Mouse (Mus musculus) MEL (cell line): ENCODE measurements around the gene Ifrd1. TPM values are rescaled to one million over a fixed set of nuclear protein-coding genes. Genes with fewer than 3 reads are reported as not detected.

Experiments
- ELF1 ChIP-seq: IDR thresholded peaks from 2 replicates; pipeline ENCODE4 v1.6.1; 2014; ENCODE audit warnings: low read depth, mild to moderate bottlenecking, inconsistent platforms, low read length, improper control_type of control experiment, moderate library complexity
- ETS1 ChIP-seq: IDR thresholded peaks from 2 replicates; pipeline ENCODE4 v1.6.1; 2012; ENCODE audit warnings: low read depth, mild to moderate bottlenecking, inconsistent platforms, low read length, improper control_type of control experiment, moderate library complexity
- GATA1 ChIP-seq: IDR thresholded peaks from 2 replicates; pipeline ENCODE4 v1.6.1; 2011; ENCODE audit warnings: low read depth, low read length, improper control_type of control experiment
- MXI1 ChIP-seq: IDR thresholded peaks from 2 replicates; pipeline ENCODE4 v1.6.1; 2011; ENCODE audit warnings: mild to moderate bottlenecking, low read depth, low read length, improper control_type of control experiment
- POLR2AphosphoS5 ChIP-seq: IDR thresholded peaks from 2 replicates; pipeline ENCODE4 v1.6.1; 2012; ENCODE audit warnings: low read depth, borderline replicate concordance, mild to moderate bottlenecking, inconsistent platforms, low read length, moderate library complexity, mixed read lengths
- polyA plus RNA-seq, 2 experiments: library from polyadenylated mRNA; stranded (reverse) in 1 of 2; unstranded in 1 of 2; fragments of >175 nt in 1 of 2; fragments of >200 nt in 1 of 2; gene quantifications; 2 replicates each; pipeline versions ENCODE4 v1.2.1 to v1.2.4; 2012; ENCODE audit warnings: low replicate concordance in 2 of 2, low read depth in 1 of 2; ENCODE audit not compliant: insufficient read length in 2 of 2, insufficient read depth in 1 of 2, missing spikeins in 1 of 2
- total RNA-seq: library from RNA; depleted of rRNA; stranded (reverse); fragments of 300-350 nt; gene quantifications from 2 replicates; pipeline ENCODE4 v1.2.3, GENCODE M21; 2012; rRNA removed

The Ifrd1 gene
- total and polyA plus RNA-seq, 3 experiments, result 161 to 167 TPM; not detected in 1

- TF ChIP-seq GATA1 (peak; percentile 84), ELF1 (no peak), POLR2AphosphoS5 (no peak), ETS1 (peak; percentile 67), MXI1 (0 out of 2 replicates have a peak, but pooled peaks have one; percentile 13)
Observed at GRCm38 (mm10) chr12:40152353-40153069, 95.8 kb downstream of the Ifrd1 start (continued).

Other genes starting within 250 kb of the Ifrd1 start
- 26.9 and 29.8 TPM in 2 replicates for gene Arl4a, start 210.5 kb downstream of the Ifrd1 start, total RNA-seq
- 10 to 100 TPM in 1 of 2 experiments, not detected in 1; 25.6 TPM for gene Arl4a, start 210.5 kb downstream of the Ifrd1 start, polyA plus RNA-seq
- gene Scin, start 114.3 kb downstream of the Ifrd1 start, total RNA-seq, result 0.04 and 0.07 TPM in 2 replicates
- under 1 TPM in 1 of 2 experiments, not detected in 1; 0.03 TPM for gene Scin, start 114.3 kb downstream of the Ifrd1 start, polyA plus RNA-seq
- gene Lsmem1, start 49.0 kb downstream of the Ifrd1 start, total RNA-seq, result not detected in 2 replicates
- gene Lsmem1, start 49.0 kb downstream of the Ifrd1 start, polyA plus RNA-seq, result under 1 TPM in 1 of 2 experiments, not detected in 1; 0.14 TPM
- 1.1 TPM in 2 replicates for gene Zfp277, start 197.4 kb upstream of the Ifrd1 start, total RNA-seq
- gene Zfp277, start 197.4 kb upstream of the Ifrd1 start, polyA plus RNA-seq, result 1 to 10 TPM in 1 of 2 experiments, not detected in 1; 1.9 TPM
- gene Dock4, start 197.4 kb upstream of the Ifrd1 start, total RNA-seq, result 0.08 and 0.13 TPM in 2 replicates
- under 1 TPM in 1 of 2 experiments, not detected in 1; 0.17 TPM for gene Dock4, start 197.4 kb upstream of the Ifrd1 start, polyA plus RNA-seq